Mouse (Mus musculus): ENCODE measurements around the gene Haus4.
A peak's percentile ranks its signal among the peaks of the same experiment; 100 is the strongest.

Gene Haus4

DNA sequence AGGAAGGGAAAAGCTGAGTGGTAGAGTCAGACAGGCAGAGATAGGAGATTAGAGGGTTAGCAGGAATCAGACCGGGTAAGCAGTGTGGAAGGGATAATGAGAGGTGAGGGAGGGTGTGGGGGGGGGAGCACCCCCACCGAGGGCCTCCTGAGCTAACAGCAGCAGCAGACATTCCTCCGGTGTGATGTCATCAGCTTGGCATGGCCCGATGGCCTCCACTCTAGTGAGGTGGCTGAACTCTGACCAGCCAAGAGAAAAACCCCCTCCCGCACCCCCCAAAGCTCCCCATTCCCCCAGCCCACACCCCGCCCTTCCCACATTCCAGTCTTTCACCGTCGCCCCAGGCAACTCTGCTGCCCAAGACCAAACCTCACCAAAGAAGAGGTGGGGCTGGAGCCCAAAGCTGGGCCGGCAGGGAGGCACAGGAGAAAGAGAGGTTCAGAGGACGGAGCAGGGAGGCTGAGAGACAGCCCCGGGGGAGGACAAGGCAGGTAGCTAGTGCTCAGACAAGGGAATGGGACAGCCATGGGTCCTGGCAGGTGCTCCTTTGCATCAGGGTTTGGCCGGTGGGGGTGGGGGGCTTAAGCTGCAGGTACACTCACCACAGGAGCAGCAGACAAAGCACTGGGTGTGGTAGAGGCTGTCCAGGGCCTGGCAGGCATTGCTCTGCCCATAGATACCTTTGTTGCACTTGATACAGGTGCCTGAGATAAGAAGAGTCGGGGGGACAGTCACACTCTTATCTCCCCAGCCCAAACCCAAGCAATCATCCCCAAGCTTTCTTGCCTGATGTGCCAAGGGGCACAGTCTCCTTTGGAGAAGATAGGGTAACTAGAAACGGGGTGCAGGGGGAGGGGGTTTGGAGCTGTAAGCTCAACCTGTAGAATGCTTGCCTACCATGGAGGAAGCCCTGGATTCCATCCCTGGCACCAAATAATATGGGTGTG is 18.6 kb upstream of the Haus4 start:
- peak; percentile 94 for DNase-seq

- DNase-seq, result peak; percentile 83
Measured at GRCm38 (mm10) chr14:54572122-54572521, 17.7 kb upstream of the Haus4 start.

DNA sequence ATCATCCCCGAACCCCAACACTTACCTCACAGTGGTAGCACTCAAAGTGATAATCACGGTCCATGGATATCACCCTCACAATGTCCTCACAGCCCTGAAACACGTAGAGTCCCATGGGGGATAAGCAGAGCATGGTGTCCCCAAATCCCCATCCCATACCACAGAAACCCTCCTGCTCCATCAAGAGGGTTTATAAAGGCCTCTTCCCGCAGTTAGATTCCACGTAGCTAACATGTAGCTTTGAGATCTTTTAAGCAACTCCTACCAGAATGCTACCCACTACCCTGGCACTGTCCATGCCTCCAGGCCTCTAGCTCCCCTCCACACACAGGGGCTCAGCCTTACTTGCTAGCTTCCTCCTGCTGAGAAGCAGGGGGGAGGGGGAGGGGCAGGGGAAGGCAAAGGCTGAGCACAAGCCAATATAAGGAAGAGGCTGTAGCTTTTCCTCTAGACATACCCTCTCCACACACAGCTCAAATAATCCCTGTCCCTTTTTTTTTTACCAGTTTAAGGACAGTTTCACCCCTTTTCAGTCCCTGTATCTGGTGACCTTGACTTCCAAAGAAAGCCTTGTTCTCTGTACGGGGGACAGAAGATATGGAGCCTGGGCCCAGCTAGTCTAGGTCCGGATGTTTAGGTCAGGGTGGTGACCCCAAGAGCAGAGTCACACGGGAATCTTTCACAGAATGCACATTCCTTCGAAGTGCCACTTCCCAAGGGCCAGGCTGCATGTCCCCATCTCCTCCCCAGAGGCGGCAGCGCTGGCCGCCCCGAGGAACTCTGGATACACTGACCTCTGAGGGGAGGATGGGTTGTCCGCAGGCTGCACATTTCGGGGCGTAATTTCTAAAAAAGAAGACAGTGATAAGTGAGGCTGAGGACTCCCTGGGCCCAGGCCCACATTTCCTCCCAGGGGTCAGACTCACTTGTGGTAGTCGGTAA is 15.3 kb upstream of the Haus4 start:
- peak; percentile 97 for DNase-seq

GRCm38 (mm10) chr14:54568694-54569414 is 14.4 kb upstream of the Haus4 start:
- peak; percentile 97 for DNase-seq

GRCm38 (mm10) chr14:54560527-54561242 is 6.3 kb upstream of the Haus4 start:
- DNase-seq, result no peak

DNA sequence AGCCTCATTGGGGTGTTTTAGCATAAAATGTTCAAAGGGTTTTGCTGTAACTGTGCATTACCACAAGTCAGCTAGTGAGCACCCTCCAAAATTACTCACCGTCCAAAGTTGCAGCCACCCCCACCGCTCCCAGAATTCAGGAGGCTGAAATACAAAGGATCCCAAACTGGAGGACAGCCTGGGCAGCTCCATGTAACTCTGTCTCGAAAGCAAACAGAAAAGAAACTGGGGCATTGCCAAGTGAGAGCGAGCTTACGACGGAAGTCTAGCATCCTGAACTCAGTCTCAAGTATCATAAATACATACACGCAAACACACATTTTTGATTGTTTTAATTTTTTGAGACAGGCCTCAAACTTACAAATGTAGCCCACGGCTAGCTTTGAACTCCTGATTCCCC is 2.9 kb upstream of the Haus4 start:
- DNase-seq, result peak; percentile 74

DNA sequence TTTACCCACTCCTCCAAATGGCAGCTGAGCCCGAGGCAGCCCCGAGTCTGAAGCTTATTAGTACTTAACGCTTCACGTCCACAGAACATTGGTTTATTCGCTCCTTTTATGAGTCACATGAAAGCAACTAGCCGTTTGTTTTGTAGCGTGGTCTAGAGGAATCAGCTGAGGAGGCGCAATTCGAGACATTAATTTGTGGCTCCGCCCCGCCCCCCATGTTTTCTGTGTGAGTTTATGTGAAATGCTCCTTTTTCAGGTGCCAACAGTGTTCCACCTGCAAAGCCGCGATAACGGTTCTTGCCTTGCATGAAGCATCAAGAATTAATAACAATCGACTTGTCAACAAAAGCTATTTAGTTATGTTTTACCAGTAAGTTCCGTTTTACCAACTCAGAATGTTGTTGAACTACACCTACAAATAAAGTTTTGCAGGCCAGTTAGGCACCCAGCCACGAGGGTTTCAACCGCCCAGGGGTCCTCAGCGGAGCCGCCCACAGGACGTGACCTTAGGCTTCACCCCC is 902 bp downstream of the Haus4 start:
- no peak for DNase-seq

DNA sequence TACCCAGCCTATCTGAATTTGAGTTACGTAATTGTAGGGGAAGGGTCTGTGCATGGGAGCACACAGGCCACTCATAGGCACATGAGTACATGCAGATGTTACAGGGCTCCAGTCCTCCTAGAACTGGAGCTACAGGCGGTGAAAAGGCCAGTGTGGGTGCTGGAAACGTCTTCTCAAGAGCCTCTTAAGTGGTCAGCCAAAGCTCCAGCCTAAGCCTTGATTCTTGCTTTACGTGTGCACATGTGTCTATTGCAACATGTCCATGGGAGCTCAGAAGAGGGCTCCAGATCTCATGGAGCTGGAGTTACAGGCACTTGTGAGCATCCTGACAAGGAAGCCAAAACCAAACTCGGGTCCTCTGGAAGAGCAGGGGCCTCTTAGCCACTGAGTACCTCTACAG is 9.7 kb downstream of the Haus4 start:
- DNase-seq, result no peak

DNA sequence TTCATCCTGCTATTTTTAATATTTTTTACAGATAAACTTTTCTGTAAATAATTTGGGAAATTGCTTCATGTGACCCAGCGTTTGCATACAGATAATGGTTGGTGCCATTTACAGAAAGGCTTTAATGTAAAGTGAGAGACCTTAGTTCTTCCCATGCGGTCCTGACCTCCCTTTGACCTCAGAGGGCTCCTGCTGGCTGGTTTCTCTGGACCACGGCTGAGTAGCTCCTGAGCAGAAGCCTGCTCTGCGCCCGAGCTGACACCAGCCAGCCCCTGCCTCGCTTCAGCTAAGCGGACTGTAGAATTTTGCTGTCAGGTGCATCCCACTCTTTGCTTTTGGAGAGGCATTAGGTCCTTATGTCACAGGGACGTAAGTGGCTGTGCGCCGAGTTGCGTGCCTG is 13.6 kb downstream of the Haus4 start:
- no peak for DNase-seq

GRCm38 (mm10) chr14:54538580-54538979 is 15.8 kb downstream of the Haus4 start:
- DNase-seq, result no peak

DNA sequence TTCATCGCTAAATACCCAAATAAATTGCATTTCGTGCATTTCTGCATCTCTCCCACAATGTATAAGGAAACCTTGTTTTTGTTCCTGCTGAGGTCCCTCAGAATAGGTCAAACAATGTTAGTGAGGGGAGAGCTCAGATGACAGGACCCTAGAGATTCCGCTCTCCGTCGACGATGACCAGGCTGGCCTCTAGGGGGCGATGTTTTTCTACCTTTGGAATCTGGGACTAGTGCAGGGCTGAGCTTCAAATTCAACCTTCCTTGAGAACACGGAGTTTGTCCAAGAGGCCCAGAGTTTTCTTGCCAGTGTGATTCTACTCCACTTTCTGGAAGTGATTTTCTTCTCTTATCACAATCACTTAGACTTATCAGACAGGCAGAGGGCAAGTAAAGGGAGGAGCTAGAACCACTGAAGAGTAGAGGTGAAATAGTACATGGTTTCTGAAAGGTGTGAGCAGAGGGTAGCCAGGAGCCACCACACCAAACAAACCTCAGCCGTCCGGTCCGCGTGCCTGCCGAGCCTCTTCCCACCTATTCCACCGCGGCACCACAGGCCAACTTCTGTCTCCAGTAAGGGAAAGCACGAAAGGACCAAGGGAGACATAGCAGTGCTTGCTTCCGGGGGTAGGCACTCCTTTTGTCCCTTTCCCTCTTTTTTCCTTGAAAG is 25.8 kb downstream of the Haus4 start:
- DNase-seq, result peak; percentile 94

- peak; percentile 56 for DNase-seq
Measured at GRCm38 (mm10) chr14:54528007-54528393, 26.4 kb downstream of the Haus4 start.

- DNase-seq, result peak; percentile 77
Measured at GRCm38 (mm10) chr14:54527227-54528006, 27.0 kb downstream of the Haus4 start.

- DNase-seq, result no peak
Measured at GRCm38 (mm10) chr14:54523600-54523999, 30.8 kb downstream of the Haus4 start.

DNA sequence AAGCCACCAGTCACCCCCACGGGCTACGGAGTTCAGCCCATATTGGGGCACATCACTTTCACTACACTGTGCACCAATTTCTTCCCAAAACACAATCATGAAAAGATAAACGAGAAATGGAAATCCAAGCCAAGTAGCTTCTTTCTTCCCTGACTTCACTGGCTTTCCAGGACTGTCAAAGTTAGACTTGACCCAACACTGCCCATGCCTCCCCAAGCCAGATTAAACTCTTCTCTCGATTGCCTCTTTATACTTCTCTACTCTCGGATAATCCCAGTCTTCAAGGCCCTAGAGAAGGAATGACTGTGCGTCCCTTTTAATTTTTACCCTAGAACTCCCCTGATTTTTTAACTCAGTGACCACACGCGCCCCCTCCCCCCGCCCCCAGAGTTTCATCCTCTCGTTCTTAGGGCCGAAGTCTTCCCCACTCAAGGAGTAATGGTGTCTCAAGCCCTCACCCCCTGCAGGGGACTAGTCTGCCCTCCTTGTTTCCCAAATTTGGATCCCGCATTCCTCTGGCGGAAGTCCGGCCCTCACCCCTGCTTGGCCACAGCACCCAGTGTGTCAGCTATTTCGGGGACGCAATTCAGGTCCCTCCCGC is 37.6 kb downstream of the Haus4 start:
- DNase-seq, result no peak

GRCm38 (mm10) chr14:54509774-54510173 is 44.6 kb downstream of the Haus4 start:
- peak; percentile 64 for DNase-seq

- peak; percentile 5 for DNase-seq
Measured at GRCm38 (mm10) chr14:54503092-54503491, 51.3 kb downstream of the Haus4 start.

DNA sequence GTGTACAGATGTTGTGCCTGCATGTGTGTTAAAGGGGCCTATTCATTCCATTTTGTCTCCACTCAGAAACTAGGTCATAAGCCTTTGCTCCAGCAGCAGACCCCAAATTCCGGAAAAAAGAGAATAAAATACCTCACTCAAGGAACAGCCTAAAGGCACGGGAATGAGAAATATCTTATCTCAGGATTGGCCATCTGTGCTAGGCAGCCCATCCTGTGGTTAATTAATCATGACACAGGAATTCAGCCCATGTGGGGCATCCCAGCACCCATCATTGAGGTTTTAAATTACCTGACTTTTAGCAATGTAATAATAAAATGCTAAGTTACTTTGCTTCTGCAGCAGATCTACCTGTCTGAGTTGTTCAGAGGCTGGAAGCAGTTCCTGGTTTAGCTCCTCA is 53.1 kb downstream of the Haus4 start:
- peak; percentile 51 for DNase-seq

DNA sequence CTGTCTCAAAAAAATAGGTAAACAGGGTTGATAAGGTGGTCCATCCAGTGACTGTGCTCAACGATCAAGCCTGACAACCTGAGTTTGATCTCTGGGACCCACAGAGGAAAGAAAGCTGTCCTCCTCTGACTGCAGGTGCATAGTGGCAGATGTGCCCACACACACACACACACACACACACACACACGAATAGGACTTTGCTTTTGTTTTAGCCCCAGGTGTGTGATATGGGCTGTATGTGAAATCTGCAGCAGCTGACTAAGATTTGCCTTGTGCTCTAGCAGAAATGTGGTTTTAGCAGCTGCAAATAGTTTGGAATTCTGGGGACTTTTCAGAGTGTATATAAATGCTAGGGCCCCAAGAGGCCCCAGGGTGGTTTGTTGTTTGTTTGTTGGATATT is 55.1 kb downstream of the Haus4 start:
- DNase-seq, result peak; percentile 50

- DNase-seq, result peak; percentile 66
Measured at GRCm38 (mm10) chr14:54496706-54497105, 57.7 kb downstream of the Haus4 start.
